Mouse (Mus musculus): ENCODE measurements around the gene Tor1a.
A peak's percentile ranks its signal among the peaks of the same experiment; 100 is the strongest.

The Tor1a gene

DNA sequence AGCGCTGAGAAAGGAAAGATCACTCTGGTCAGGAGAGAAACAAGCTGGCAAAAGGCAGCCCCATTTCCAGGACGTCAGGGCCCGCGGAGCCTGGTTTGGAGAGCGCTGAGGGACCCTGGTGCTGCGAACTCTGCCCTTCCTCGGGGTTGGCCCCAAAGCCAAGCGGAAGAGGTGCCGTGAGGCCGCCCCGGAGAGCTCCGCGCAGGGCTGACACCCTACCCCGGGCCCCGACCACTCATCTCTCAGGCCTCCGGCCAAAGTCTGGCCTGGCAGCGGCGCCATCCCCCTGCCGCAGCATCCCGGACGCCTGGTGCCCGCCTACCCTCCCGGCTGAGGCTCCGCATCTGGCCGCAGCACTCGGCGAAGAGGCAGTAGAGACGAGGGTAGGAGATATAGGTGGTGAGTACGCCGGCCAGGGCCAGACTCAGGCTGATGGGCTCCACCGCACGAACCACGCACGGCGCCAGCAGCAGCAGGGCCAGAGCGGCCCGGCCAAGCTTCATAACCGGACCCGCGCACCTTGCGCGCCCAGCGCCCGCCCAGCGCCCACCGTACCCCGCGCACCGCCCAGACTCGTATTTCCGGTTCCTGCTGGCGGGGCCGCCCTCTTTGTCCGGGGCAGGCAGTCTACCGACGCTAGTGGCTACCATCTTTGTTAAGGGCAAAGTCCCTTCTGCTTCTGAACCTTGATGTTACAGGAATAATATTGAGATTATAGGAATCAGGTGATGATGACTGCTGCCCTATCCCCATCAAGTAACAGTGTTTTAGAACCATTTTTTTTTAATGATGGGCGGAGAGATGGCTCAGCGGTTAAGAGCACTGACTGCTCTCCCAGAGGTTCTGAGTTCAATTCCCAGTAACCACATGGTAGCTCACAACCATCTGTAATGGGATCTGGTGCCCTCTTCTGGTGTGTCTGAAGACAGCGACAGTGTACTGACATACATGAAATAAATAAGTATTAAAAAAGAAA lies at the start of gene Tor1a:
Gene Tor1a, minus strand, starts transcription at position 582 of the 976 bp plus-strand sequence.
- ATAC-seq (ENCODE audit: low TSS enrichment) = peak; percentile 92

DNA sequence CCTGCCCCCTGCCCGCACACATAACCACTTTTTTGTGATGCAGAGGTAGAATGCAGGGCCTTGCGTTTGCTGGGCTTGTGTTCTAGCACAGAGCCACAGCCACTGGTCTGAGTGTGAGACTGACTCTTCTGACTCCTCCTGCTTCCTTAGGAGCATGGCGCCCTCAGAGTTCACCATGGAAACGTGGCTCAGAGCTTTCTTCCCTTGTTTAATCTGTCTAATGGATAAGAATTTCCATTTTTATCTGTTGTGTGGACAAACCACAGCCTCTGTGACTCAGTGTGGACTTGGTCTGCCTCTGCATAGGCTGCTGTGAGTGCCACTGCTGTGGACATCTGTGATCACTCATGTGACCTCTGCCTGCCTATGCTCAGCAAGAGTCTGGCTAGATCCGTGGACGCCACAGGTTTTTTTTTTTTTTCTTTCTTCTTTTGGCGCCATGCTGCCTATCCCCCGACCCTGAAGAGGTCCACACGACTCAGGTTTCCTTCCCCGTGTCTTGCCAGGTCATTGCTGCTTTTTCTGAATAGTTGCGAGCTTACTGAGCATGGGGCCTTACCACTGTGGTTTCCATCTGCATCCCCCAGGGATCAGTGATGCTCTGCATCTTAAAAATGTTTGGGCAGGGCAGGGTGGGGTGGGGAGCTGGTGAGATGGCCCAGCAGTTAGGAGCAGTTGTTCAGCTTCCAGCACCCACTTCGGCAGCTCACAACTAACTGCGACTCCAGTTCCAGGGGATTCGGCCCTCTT lies 45.8 kb upstream of the Tor1a start:
- ATAC-seq (ENCODE audit: low TSS enrichment) = no peak

DNA sequence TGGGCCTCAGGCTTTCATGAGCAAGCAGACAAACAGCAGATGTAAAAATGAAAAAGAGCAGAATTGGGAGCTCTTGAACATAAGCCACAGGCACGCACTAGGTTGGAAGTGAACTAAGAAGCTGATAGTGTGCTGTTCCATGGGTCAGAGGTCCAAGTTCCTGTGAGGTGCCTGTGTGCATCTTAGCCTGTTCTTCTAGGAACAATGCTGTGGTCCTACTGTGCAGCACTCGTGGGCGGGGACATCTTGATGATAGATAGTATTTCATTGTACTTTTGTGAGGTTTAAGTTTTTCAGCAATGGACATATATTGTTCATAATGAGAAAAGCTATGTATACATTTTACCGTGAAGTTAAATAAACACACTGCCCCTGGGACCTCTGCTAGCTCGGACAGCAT lies 39.5 kb upstream of the Tor1a start:
- no peak for ATAC-seq (ENCODE audit: low TSS enrichment)

DNA sequence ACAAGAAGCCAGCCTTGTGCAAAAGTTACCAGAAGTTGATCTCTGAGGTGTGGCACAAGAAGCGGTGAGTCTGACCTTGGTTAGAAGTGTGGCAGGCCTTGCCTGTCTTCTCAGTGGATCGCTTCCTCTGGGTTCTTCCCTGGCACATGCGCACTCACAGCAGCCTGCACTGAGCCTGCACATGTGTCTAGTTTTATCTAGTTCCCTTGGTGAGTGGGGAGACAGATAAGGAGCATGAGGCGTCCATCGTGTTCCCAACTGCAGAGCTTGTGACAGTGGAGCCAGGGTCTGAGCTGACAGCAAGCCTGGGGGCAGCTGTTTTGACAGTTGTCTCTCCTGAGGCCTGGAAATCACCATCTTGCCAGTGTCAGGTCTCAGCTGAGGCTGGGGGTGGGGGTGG lies 38.7 kb upstream of the Tor1a start:
- ATAC-seq (ENCODE audit: low TSS enrichment) = no peak

DNA sequence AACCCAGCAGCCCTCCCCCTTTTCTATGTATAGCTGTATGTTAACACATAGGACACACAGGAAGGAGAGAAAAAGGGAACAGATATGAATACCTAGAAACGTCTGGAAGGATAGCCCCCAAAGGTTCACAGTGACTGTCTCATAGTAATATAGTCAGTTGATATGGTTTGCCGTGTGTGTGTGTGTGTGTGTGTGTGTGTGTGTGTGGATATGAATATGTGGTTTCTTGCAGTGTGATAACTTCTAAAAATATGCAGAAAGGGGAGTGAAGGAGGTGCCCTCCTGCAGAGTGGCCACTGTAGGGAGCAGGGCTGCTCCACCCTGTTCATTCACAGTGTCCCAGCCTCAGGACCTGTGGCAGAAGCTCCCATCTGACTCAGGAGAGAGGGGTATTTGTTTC lies 37.7 kb upstream of the Tor1a start:
- no peak for ATAC-seq (ENCODE audit: low TSS enrichment)

DNA sequence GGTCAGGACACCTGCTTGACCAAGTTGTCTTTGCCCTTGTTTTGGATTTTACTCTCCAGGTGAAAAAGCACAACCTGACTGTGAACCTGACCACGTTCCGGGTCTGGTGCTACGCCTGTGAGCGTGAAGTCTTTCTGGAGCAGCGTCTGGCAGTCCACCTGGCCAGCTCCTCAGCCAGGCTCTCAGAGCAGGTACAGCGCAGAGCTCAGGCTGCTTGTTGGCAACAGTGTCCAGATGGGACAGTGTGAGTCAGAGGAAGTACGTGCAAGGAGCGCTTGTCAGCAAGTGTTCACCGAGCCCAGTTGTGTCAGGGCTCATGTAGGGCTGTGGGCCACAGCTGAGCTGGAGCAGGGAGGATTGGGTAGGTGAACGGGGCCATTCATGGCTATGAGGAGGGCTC lies 35.1 kb upstream of the Tor1a start:
- no peak for ATAC-seq (ENCODE audit: low TSS enrichment)

DNA sequence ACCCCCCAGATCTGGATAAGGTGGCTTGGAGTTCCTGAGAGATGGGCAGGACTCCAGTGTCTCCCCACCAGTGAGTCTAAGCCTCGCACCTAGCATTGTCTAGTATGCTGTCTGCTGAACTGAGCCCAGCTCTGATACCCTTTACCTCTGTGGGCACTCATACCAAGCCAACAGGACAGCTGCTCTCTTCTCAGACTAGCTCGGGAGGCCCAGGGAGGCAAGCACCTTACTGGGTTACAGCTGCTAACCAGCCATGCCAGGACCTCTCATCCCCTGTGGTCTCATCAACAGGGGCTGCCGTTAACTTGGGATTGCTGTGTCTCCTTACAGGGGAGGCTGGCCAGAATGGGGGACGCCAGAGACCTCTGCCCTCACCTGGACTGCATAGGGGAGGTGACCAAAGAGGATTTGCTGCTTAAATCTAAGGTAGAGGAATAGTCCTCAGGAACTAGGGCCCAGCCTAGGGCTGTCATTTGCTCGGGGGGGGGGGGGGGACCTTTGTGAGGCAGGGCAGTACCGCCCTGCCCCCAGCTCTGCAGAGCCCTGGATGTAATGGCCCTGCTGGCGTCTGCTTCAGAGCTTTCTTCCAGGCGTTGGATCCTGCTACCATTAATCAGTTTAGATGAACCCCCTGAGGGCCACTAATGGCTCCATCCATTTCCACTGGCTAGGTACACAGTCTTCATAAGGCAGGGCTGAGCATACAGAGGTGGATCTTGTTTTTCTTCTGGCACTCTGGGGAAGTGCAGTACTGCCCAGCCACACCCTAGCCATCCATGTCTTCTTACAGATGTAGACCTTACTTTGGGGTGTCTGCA lies 30.9 kb upstream of the Tor1a start:
- ATAC-seq (ENCODE audit: low TSS enrichment) = no peak

DNA sequence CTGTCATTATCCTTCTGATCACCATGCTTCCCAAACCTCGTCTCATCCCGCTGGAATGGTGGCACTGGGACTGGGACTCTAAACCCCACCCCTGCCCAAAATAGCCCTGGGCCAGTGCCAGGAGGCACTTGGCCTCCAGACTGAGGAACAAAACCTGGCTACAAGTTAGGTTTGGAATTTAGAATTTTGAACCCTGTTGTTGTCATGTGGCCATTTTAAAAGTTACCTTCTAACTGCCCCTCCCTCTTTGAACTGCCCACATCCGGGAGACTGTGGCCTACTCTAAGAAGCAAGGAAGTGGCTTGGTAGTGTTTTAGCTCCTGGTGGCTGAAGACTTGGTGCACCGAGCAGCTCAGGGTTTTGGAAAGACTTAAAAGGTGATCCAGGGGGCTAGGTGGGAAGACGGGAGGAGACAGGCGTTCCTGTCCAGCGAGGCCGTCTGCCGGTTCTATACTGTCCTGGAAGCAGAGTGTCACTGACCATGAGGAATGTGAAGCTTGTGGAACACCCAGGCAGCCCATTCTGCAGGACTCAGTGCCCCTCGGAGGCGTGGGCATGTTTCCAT lies 27.8 kb upstream of the Tor1a start:
- ATAC-seq (ENCODE audit: low TSS enrichment) = no peak

DNA sequence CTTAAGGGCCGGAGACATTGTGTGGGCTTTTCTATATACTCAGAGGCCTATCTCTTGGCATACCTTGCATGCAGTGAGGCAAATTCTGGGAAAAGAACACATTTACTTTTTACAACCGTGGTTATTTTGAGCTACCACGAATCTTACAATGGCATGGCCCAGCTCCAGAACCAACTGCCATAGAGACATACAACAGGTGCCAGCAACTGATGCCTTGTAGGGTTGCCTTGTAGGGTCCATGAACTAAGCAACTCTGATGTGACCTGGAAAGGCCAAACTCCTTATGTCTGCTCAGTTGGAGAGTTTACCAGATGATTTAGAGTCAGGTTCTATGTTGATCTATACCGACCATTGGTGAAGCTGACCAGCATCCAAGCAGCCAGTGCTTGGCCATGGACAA lies 27.1 kb upstream of the Tor1a start:
- ATAC-seq (ENCODE audit: low TSS enrichment) = no peak

DNA sequence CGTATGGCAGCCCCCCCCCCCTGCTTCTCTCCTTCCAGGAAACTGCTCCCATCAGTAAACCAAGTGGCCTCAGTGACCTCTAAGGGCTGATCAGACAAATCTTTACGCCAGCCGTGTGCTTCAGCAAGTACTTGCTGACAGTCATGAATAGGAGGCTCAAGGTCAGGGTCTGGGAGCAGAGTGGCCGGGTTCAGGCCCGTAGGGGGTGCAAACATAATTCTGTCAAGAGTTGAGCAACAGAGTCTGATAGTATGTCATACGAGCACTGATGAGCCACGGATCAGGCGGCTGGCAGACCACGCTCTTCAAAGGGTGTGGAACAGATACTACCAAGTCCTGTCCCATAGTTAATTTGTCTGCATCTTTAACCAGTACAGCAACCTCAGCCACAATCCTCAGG lies 22.5 kb upstream of the Tor1a start:
- ATAC-seq (ENCODE audit: low TSS enrichment) = no peak

DNA sequence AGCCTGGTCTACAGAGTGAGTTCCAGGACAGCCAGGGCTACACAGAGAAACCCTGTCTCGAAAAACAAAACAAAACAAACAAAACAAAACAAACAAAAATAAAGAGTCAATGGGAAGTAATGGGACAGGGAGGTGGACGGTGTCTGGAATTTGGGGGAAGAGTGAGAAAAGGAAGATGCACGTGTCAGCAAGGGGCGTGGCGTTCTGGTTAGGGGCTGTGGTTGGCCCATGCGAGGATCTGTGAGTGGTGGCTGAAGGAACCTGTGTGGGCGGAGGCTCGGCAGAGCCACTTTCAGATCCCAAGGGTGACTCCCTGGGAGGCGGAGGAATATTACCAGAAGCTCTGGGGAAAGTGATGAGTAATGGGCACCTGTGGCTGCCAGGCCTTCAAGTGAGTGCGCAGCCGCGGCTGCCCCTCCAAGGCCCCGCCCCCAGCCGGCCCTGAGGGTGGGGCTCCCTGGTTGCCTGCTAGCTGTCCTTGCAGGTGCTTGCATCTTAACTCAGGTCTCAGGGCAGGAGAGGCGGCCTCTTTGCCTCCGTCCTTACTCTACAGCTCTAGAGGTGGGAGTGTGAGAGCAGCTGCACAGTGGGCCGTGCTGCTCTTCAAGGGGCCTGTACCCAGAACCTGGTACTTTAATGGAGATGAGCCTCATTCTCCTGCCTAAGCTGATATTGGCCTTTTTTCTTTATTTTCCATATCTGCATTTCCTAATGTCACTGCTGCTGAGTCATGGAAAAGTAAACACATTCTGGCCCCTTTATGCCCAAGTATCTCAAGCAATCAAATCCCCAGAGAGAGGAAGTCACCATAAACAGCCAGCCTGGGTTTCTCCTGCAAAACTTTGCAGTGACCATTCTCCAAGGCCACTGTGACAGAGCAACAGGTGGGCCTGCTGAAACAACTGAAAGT lies 17.6 kb upstream of the Tor1a start:
- ATAC-seq (ENCODE audit: low TSS enrichment) = no peak

DNA sequence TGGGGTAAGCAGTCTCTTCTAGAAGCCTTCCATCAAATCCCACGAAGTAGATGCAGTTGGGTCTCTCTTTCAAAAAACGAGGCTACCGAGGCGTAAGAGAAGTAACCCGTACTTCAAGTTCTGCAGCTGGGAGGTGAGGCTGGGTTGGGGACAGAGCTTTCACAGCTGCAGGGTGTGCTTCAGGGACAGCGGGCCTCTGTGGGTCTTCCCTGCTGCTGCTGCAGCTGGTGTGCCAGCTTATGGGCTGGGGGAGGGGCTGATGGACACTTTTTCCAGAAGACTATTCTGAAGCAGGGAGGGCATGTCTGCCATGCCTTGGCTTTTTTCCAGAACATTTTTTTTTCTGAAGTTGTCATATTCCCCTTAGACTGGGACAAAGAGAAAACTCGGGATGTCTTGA lies 15.3 kb upstream of the Tor1a start:
- ATAC-seq (ENCODE audit: low TSS enrichment) = no peak

DNA sequence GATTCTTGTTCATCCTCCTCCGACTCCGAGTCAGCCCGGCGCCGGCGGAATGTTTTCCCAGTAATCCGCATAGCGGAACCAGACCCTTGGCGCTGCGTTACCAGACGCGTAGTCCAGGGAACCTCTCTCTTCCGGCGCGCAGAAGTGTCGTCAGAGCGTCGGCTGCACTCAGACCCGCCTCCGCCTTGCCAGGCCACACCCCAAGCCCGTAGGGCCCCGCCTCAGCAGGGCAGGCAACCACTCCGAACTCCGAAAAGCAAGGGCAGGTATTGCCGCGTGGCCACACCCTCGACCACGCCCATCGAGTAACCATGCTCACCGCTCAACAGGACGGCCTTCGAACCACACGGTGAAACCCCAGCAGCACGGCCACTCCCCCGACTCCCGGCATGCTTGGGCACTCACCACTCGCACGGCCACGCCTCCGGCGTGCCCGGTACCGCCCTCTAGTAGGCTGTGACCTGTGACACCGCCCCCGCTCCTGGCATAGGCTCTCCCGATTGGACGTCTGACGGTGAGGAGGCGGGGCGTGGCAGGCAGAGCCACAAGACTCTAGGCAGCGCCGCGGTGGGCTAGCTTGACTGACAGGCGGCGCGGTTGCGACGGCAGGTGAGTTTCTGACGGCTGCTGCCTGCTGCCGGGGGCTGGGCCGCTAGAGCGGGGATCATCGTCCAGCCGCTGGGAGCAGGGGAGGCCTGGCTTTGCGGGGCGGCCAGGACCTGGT lies 14.2 kb upstream of the Tor1a start, which contains the start of the genes BC005624 and Usp20:
Gene BC005624, minus strand, starts transcription at position 412 of the 724 bp plus-strand sequence.
Gene Usp20, plus strand, starts transcription at position 490 of the 724 bp plus-strand sequence.
- peak; percentile 96 for ATAC-seq (ENCODE audit: low TSS enrichment)

DNA sequence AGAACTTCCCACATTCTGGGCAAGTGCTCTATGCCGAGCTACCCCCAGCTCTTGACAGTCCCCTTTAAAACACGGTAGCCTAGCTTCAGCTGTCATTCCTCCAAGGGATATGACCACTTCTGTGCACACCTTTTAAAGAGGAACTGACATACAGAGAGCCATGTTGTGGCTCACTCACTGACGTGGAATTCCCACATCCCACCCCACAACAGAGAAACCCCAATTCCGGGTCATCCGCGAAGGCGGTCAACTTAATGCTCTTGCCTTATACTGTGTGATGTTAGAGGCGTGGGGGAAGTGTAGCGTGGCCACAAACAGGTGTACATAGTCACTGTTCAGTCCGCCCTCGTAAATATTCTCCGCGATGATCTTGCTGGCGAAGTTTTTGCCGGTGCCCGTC lies 907 bp downstream of the Tor1a start:
- no peak for ATAC-seq (ENCODE audit: low TSS enrichment)

DNA sequence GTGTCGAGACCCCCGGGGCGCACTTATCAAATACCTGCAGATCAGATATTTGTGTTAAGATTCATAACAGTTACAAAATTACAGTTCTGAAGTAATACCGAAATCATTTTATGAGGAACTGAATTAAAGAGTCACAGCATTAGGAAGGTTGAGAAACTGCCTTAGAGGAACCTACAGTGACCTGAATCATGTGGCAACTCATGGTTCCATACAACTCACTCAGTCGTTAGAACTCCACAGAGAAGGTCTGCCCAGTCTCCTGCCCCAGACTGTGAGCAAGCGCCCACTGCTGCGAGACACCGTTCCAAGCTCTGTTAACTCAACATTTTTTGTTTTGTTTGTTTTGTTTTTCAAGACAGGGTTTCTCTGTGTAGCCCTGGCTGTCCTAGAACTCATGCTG lies 2.1 kb downstream of the Tor1a start:
- ATAC-seq (ENCODE audit: low TSS enrichment) = no peak

DNA sequence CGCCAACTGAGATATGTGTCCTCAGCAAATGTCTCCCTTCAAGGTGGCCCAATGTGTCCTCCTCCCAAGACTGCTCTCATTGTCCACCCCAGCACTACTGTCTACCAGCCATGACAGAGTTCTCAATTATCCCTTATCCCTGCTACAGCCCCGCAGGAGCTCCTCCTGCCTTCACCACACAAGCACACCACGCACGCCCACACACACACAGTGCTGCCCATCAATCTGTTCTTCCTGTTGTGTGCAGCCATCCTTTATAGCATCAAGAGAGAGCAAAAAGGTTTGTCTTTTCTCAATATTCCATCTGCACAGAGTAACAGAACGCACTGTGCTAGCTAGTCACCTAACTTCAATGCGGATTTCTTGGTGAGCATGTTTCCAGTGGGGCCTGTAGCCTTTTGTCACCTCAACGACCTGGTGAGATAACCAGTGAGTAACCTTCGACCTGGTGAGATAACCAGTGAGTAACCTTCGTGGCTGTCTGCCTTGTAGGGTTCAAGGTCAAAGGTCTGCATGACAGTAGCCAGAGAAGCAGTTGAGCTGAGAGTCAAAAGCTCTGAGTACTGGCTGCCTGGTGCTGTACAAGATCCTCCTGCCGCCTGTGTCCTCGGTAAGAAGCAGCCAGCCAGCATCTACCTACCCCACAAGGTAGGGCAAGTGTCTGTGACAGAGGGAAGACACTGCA lies 5.0 kb downstream of the Tor1a start:
- peak; percentile 53 for ATAC-seq (ENCODE audit: low TSS enrichment)

DNA sequence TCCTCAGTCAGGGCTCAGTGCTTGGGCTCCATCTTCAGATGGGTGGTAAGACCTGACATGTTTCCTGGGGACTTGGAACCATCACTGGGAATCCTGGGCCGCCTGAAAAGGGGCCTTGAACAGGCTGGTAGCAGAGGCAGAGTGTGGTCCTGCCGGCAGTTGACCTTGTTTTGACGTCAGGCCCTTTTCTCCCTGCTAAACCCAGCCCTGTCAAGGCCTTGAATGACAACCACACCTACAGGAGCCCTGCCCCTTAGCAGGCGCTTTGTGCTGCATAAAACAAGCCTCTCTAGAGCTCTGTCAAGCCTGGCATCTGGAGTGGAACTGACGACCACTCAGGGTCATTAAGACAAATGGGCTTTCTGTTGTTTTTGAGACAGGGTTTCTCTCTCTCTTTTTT lies 7.9 kb downstream of the Tor1a start:
- no peak for ATAC-seq (ENCODE audit: low TSS enrichment)

DNA sequence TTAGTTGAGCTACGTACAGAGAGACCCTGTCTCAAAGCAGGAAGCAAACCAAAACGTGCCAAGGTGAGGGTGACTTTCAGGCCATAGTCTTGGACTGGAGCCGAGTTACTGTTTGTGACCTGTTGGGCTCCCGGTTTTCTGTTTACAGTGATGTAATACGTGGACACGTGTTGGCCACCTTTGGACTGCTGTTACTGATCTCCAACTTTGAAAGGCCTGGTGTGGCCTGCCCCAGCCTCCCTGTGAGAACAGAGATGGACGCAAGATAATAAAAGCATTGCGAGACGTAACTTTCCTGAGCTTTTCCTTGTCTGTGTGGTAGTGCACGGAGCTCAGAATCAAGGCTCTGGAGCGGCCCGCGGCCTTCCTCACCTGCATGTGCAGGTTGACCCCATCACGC lies 9.0 kb downstream of the Tor1a start:
- no peak for ATAC-seq (ENCODE audit: low TSS enrichment)

DNA sequence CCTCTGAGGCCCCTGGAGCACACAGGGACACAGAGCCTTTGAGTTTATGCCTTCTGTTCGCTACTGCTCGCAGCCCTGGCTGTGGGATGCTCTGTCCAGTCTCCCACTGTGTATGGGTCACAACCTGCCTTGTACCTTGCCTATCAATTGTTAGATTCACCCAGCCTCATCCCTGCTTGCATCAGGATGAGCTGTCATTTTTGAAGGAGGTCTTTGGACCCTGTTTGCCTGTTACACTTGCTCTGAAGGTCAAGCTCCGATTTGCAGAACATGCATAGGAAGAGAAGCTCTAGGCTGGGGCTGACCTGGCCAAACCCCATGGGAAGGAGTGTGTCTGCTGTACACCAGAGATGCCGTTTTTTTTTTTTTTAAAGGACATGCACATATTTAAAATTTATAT lies 10.2 kb downstream of the Tor1a start:
- ATAC-seq (ENCODE audit: low TSS enrichment) = no peak

Data from frontal cortex, adult (tissue).